Mouse (Mus musculus) lung, adult 2 months (tissue): ENCODE data around the gene Hoxb4. TPM values are rescaled to one million over a fixed set of nuclear protein-coding genes. Genes with fewer than 3 reads are reported as not detected.

Experiments
- DNase-seq: peaks from one replicate; pipeline ENCODE4 v3.0.0; 2022
- H3K4me1 ChIP-seq: fragments of 200-500 bp; 2 replicates; pipeline ENCODE4 v1.6.1; 2011; ENCODE audit warnings: low read length; ENCODE audit not compliant: control insufficient read depth, insufficient read depth
- H3K4me3 ChIP-seq: fragments of 200-500 bp; replicated peaks from 2 replicates; pipeline ENCODE3; 2011; ENCODE audit warnings: low read depth, mild to moderate bottlenecking, control low read depth, low read length; ENCODE audit errors: extremely low read depth
- CTCF ChIP-seq: fragments of 200-500 bp; IDR thresholded peaks from 2 replicates; pipeline ENCODE4 v1.5.1; 2011; ENCODE audit warnings: mild to moderate bottlenecking, low read length, control low read depth; ENCODE audit not compliant: insufficient read depth
- POLR2A ChIP-seq: fragments of 200-500 bp; IDR thresholded peaks from 2 replicates; pipeline ENCODE4 v1.6.1; 2011; ENCODE audit warnings: low read depth, mild to moderate bottlenecking, control low read depth, low read length, borderline replicate concordance; ENCODE audit errors: extremely low read depth
- WGBS: fragments of 180-500 bp; shearing (Covaris S2); methylation state at CpG from one replicate; pipeline ENCODE4 v1.1.7; 2018; 5-methylcytosine and 5-hydroxymethylcytosine counted together
- polyA plus RNA-seq: library from polyadenylated mRNA; depleted of rRNA; stranded (reverse); fragments of >200 nt; gene quantifications from 2 replicates; pipeline ENCODE4 v1.2.3, GENCODE M21; 2012

The Hoxb4 gene
- polyA plus RNA-seq, 1 experiment: 9.9 TPM

DNA sequence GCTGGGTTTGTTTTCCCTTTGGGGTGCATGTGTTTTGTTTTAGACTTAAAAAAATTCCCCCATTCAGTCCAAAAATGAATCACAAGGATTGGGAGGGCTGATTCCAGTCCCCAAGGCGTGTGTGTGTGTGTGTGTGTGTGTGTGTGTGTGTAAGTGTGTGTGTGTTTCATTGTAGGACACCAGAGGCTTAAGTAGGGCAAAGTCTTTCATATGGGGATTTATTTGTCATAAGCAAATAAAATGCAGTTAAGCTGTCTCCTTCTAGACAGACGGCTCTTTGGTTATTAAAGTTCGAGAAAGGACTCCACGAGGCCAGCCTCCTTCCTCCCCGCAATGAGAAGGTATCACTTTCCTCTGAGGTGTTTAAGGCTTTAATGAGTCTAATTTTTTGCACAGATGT is 3.8 kb downstream of the Hoxb4 start:
- WGBS: 48% methylated on average over 5 of the region's 5 CpGs
- no peaks in the 10 kb centered on the region; the same call in 1 of the 2 replicates for H3K4me1 ChIP-seq
- H3K4me3 ChIP-seq: no peak overlapping the region
- TF ChIP-seq POLR2A: no peak
- TF ChIP-seq CTCF: no peak
- no peak for DNase-seq

DNA sequence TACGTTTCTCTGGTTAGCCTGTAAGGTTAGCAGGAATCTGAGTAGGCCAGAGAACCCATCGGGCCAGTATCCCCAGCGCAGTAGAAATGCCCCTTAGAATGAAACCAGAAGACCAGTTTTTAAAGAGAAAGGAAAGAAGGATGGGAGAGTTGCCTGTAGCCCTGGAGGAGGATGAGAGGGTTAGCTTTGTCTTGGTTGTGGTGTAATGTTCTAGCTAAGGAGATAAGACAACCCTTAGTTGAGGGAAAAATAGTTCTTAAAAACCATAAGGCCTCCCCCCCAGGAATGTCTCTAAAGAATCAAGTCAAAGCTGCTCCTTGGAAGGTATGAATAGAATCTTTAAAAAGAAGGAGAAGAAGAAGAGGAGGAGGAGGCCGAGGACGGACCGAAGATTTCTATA is 4.7 kb downstream of the Hoxb4 start:
- Histone ChIP-seq H3K4me1 (no peaks in the 10 kb centered on the region; the same call in none of the 2 replicates), H3K4me3 (no peak overlapping the region)
- DNase-seq: no peak
- TF ChIP-seq CTCF (no peak), POLR2A (no peak)
- 60% methylated on average over 6 of the region's 6 CpGs for WGBS

DNA sequence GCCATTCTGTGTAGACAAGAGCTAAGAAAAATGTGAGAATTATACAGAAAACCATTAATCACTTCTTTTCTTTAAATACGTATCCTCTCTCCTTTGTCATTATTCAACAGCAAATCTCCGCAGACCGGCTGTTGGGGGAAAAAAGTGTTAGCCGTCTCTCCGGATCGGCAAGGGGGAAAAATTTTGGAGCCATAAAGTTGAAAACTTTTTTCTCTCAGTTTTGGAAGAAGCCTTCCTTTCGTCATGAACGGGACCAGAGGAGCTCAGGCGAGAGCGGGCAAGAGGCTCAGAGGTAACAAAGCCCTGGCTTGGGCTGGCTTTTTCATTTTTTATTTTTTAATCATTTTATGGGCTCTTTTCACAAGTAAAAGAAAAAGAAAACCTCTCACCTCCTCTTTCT is 5.1 kb downstream of the Hoxb4 start, which contains the start of gene Hoxb3:
Gene Hoxb3 (plus strand): TSS at position 173 of the 400 bp plus-strand sequence.
- Histone ChIP-seq H3K4me3 (no peak within 1 kb of the TSS), H3K4me1 (no peaks in the 10 kb centered on the region; the same call in none of the 2 replicates)
- 55% methylated on average over 10 of the region's 10 CpGs for WGBS
- DNase-seq: no peak
- TF ChIP-seq CTCF (no peak), POLR2A (no peak)

DNA sequence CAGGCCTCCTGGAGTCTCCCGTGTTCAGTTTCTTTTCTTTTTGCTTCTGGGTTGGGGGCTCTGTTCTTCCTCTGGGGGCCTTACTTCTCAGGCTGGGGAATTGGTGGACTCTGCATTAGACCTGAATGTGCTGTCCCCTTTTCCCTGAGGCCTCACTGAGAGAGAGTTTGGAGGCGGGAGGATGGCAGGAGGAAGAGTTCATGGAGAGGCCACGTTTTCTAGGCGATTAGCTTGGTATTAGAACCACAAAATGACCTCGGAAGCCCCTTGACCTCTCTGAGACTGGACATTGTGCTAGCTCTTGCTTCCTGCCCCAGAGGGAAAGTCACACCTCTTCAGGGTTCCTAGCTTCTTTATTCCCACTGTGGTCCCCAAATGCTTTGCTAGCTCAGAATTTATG is 6.1 kb downstream of the Hoxb4 start:
- Histone ChIP-seq H3K4me3 (no peak overlapping the region), H3K4me1 (no peaks in the 10 kb centered on the region; the same call in none of the 2 replicates)
- no peak for TF ChIP-seq POLR2A
- no peak for TF ChIP-seq CTCF
- 28% methylated on average over 5 of the region's 5 CpGs for WGBS
- DNase-seq: no peak

DNA sequence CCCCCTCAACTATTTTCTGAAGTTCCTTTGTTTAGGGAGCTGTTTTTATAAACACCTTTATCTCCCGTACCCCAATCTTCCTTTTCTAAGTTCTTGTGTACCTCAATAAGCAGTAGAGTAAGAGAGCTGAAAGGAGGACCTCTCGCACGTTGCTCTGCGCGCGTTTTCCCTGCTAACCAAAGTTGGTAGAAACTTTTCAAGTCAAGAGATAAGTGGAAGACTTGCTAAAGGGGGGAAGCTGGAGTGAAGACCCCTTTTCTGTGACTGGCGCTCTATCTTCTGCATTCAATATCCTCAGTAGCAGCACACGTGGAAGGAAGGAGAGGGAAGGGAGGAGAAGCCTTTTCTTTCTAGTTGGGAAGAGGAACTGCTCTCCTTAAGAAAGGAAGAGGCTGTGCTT is 6.9 kb downstream of the Hoxb4 start:
- 49% methylated on average over 8 of the region's 8 CpGs for WGBS
- no peak for TF ChIP-seq POLR2A
- no peak for TF ChIP-seq CTCF
- no peak overlapping the region for H3K4me3 ChIP-seq

DNA sequence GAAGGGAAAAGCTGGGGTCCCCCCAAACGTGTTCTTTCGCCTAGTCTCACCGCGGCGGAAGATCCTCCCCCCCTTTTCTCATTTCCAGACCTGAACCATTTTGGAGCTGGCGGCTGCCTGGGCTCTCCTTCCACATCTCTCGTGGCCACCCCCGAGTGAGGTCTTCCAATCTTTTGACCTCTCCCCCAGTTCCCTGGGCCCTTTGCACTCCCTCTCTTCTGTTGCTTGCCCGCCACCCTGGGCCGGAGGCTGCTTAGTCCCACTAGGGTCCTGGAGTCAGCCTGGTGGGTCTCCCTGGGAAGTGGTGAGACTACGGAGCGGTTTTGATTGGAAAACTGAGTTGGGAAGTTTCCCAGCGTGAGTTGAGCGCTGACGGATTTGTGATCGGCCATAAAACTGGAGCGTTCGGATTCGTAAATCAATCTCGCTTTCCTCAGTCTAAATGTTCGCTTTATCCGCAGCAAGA is 7.7 kb downstream of the Hoxb4 start:
- no peak for TF ChIP-seq CTCF
- no peak for TF ChIP-seq POLR2A
- Histone ChIP-seq H3K4me1 (no peaks in the 10 kb centered on the region; the same call in none of the 2 replicates), H3K4me3 (peak overlapping the region; percentile 19)
- WGBS: 50% methylated on average over 22 of the region's 22 CpGs
- no peak for DNase-seq

More for the DNA sequence above, 6.9 kb downstream of the Hoxb4 start:
- DNase-seq: no peak
- H3K4me1 ChIP-seq: no peaks in the 10 kb centered on the region; the same call in none of the 2 replicates

DNA sequence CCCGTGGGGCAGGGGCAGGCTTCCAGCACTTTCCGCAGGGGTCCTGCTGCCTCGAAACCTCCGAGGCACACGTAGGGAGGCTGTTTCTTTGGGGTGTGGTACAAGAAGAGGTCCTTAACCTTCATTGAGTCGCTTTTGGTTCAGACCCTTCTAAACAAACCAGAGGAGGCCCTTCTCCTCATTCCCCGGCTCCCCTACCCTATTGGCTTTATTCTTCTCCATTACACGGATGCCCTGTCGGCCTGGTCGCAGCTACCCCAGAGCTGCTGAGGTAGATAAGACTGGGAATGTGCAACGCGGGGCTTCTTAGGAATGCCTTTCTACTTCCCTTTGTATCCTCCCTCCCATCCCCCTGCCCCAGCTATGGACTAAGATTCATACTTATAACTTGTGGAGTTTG is 8.6 kb downstream of the Hoxb4 start:
- WGBS: 42% methylated on average over 12 of the region's 12 CpGs
- Histone ChIP-seq H3K4me1 (no peaks in the 10 kb centered on the region; the same call in 1 of the 2 replicates), H3K4me3 (no peak overlapping the region)
- TF ChIP-seq CTCF: no peak
- TF ChIP-seq POLR2A: no peak
- DNase-seq: no peak

DNA sequence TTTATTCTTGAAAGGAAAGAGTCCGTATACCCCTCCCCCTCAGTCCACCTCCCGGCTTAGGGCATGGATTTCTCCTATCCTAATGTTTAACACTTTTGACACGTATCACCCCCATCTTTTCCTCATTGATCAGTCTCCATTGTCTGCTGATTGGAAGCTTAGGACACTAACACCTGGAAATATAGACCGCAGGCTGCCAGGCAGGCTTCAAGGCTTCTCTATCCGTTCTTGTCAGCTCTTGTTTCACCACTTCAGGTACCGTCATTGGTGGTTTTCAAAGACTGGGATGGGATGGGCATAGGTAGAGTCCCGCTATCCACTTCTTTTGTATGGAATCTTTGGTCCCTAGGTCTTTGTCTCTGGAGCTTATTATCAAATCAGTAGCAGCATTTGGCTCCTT is 9.1 kb downstream of the Hoxb4 start:
- Histone ChIP-seq H3K4me3 (no peak overlapping the region), H3K4me1 (no peaks in the 10 kb centered on the region; the same call in 1 of the 2 replicates)
- no peak for TF ChIP-seq POLR2A
- TF ChIP-seq CTCF: no peak
- 63% methylated on average over 7 of the region's 7 CpGs for WGBS
- DNase-seq: no peak

DNA sequence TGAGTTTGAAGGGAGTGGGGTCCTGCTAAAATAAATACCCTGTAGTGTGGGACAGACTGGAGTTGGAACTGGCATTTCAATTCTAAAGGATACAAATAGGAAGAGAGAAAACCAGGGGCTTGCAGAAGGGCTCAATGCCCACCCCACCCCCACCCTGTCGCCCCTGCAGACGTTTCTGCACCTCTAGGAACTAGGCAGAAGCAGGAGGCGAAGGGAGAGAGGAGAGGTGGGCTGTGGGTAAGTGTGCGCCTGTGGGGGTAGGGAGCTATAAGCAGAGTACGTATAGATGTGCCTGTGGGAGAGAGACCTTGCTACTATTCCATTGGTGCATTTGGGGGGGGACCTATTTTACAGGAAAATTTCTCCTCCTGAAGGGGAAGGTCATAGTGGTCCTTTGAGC is 9.7 kb downstream of the Hoxb4 start:
- no peak overlapping the region for H3K4me3 ChIP-seq
- no peak for DNase-seq
- no peak for TF ChIP-seq CTCF
- TF ChIP-seq POLR2A: no peak
- no peaks in the 10 kb centered on the region; the same call in 1 of the 2 replicates for H3K4me1 ChIP-seq
- WGBS: 48% methylated on average over 5 of the region's 5 CpGs

DNA sequence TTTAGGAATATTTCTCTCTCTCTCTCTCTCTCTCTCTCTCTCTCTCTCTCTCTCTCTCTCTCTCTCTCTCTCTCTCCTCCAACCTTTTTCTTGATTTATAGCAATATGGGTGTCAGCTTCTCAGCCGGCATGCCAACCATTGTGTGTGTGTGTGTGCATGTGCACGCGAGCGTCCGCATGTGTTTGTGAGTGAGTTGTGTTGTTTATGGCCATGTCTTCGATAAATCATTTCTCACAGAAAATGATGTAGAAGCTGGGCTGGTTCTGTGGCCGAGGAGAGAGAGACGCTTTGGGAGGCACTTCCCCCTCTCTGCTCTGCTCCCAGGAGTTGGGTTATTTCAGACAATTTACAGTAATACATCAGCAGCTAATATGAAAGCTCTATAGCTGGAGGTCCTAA is 10.5 kb downstream of the Hoxb4 start:
- 50% methylated on average over 8 of the region's 8 CpGs for WGBS
- Histone ChIP-seq H3K4me1 (no peaks in the 10 kb centered on the region; the same call in 1 of the 2 replicates), H3K4me3 (no peak overlapping the region)
- no peak for DNase-seq
- TF ChIP-seq POLR2A: no peak
- TF ChIP-seq CTCF: no peak
